Mouse (Mus musculus): ENCODE results near the gene Fastkd1. TPM values are rescaled to one million over a fixed set of nuclear protein-coding genes. Genes with fewer than 3 reads are reported as not detected.
"Not testable (repeated sequence)": the region's sequence is repeated elsewhere in the genome, so short reads cannot be mapped to it uniquely, and the experiment has no call there.

Gene Fastkd1
- polyA plus RNA-seq, 1 experiment from 2014 or later, result 18.4 TPM

DNA sequence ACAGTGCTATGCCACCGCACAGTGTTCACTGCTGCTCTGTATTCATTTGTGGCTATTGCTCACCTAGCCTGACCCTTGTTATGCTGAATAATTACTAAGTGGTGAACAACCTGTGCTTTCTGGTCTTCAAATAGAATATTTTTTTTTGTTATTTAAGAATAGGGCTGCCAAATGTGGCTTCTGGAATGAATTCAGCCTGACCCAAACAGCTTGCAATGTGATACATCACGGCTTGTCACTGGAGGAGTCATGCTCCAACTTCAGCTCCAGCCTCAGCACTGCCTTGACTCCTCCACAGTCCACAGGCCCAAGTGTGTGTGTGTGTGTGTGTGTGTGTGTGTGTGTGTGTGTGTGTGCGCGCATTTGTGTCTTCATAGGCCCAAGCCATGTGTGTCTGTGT, 54.0 kb downstream of the Fastkd1 start:
- H3K4me1 ChIP-seq (ENCODE audit: control insufficient read depth, insufficient read depth, low read length), result no peaks in the 10 kb centered on the region
- no peaks in the 10 kb centered on the region for H3K9me3 ChIP-seq (ENCODE audit: control insufficient read depth, low read length)
- no peak overlapping the region for H3K4me2 ChIP-seq (replicated peaks; ENCODE audit: low read depth, low read length)
- no peaks in the 10 kb centered on the region for H3K27me3 ChIP-seq (ENCODE audit: control insufficient read depth, insufficient read depth, low read length)
- H3K36me3 ChIP-seq (ENCODE audit: control insufficient read depth, insufficient read depth, low read length), result peaks cover 8% of the 10 kb centered on the region; the same call in 1 of the 2 replicates
- H3K27ac ChIP-seq (ENCODE audit: low read depth, low read length), result no peak overlapping the region
- 84% methylated on average over 4 of the region's 4 CpGs for WGBS
- ATAC-seq (ENCODE audit: low FRiP score, low TSS enrichment), result no peak
- H3K4me3 ChIP-seq (ENCODE audit: low read length), result no peak overlapping the region
- no peak overlapping the region for H3K9ac ChIP-seq (ENCODE audit: low read depth, low read length)

GRCm38 (mm10) chr2:69649716-69650115, 63.6 kb downstream of the Fastkd1 start:
- H3K9me3 ChIP-seq (ENCODE audit: control insufficient read depth, low read length), result no peaks in the 10 kb centered on the region
- no peak overlapping the region for H3K4me2 ChIP-seq (replicated peaks; ENCODE audit: low read depth, low read length)
- no peak overlapping the region for H3K4me3 ChIP-seq (ENCODE audit: low read length)
- no peak overlapping the region for H3K27ac ChIP-seq (ENCODE audit: low read depth, low read length)
- no peak overlapping the region for H3K9ac ChIP-seq (ENCODE audit: low read depth, low read length)
- no peaks in the 10 kb centered on the region for H3K4me1 ChIP-seq (ENCODE audit: control insufficient read depth, insufficient read depth, low read length)
- 88% methylated on average over 5 of the region's 5 CpGs for WGBS
- no peak for ATAC-seq (ENCODE audit: low FRiP score, low TSS enrichment)
- no peaks in the 10 kb centered on the region for H3K27me3 ChIP-seq (ENCODE audit: control insufficient read depth, insufficient read depth, low read length)
- peaks cover 4% of the 10 kb centered on the region; the same call in 1 of the 2 replicates for H3K36me3 ChIP-seq (ENCODE audit: control insufficient read depth, insufficient read depth, low read length)

GRCm38 (mm10) chr2:69646726-69647490, 66.4 kb downstream of the Fastkd1 start, which contains the start of gene Bbs5:
Gene Bbs5 (plus strand): TSS chr2:69647171.
- Histone ChIP-seq H3K27me3 (ENCODE audit: control insufficient read depth, insufficient read depth, low read length) (no peaks in the 10 kb centered on the region), H3K9ac (ENCODE audit: low read depth, low read length) (peak within 1 kb of the TSS; percentile 68), H3K36me3 (ENCODE audit: control insufficient read depth, insufficient read depth, low read length) (no peaks in the 10 kb centered on the region), H3K4me3 (ENCODE audit: low read length) (peak within 1 kb of the TSS; percentile 71), H3K27ac (ENCODE audit: low read depth, low read length) (no peak within 1 kb of the TSS), H3K4me2 (replicated peaks; ENCODE audit: low read depth, low read length) (peak within 1 kb of the TSS; percentile 76), H3K9me3 (ENCODE audit: control insufficient read depth, low read length) (no peaks in the 10 kb centered on the region), H3K4me1 (ENCODE audit: control insufficient read depth, insufficient read depth, low read length) (no peaks in the 10 kb centered on the region)
- 4% methylated on average over 43 of the region's 43 CpGs for WGBS
- peak; percentile 93 for ATAC-seq (ENCODE audit: low FRiP score, low TSS enrichment)

DNA sequence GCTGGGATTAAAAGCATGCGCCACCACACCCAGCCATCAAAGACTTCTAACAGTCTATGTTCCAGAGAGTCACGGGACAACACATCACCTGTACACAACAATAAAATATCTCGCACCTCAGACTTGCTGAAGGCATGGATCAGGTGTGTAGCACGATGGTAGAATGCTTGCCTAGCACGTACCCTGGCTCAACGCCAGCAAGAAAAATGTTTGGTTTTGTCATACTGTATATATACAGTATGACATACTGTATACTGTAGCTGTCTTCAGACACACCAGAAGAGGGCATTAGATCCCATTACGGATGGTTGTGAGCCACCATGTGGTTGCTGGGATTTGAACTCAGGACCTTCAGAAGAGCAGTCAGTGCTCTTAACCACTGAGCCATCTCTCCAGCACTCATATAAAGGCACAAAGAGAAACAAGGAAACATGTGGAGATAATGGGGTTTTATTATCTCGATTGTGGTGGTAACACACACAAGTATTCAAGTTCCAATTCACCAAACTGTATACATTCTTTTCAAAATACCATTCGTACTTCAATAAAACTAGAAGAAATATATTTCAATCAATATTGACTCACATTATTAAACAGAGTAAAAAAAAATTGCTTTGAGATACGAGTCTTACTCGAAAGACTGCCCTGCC, 68.2 kb downstream of the Fastkd1 start:
- no peaks in the 10 kb centered on the region for H3K27me3 ChIP-seq (ENCODE audit: control insufficient read depth, insufficient read depth, low read length)
- no peaks in the 10 kb centered on the region for H3K36me3 ChIP-seq (ENCODE audit: control insufficient read depth, insufficient read depth, low read length)
- no peak overlapping the region for H3K4me2 ChIP-seq (replicated peaks; ENCODE audit: low read depth, low read length)
- no peak overlapping the region for H3K4me3 ChIP-seq (ENCODE audit: low read length)
- H3K4me1 ChIP-seq (ENCODE audit: control insufficient read depth, insufficient read depth, low read length), result no peaks in the 10 kb centered on the region
- no peak for ATAC-seq (ENCODE audit: low FRiP score, low TSS enrichment)
- no peak overlapping the region for H3K9ac ChIP-seq (ENCODE audit: low read depth, low read length)
- no peaks in the 10 kb centered on the region for H3K9me3 ChIP-seq (ENCODE audit: control insufficient read depth, low read length)
- no peak overlapping the region for H3K27ac ChIP-seq (ENCODE audit: low read depth, low read length)
- 91% methylated on average over 11 of the region's 11 CpGs for WGBS

DNA sequence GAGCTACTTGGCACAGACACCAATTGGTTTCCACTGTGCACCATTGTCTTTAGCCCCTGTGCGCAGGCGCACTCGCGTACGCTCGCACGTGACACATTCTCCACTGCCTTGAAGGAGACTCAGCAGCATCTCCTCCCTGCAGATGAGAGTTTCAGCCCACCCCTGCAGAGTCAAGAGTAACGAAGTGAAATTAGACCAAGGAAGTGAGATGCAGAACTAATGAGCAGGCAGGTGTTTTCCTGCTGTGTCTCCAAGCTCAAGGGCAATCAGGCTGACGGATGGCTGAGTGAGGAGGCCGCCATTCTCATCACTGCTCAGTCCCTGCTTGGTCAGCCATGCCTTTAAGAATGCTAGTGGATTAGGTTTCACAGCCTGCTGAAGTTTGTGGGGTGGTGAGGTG, 73.2 kb downstream of the Fastkd1 start:
- Histone ChIP-seq H3K9ac (ENCODE audit: low read depth, low read length) (no peak overlapping the region), H3K4me2 (replicated peaks; ENCODE audit: low read depth, low read length) (peak overlapping the region; percentile 27), H3K27ac (ENCODE audit: low read depth, low read length) (peak overlapping the region; percentile 85; the same call in 1 of the 2 replicates), H3K36me3 (ENCODE audit: control insufficient read depth, insufficient read depth, low read length) (no peaks in the 10 kb centered on the region), H3K4me3 (ENCODE audit: low read length) (no peak overlapping the region), H3K27me3 (ENCODE audit: control insufficient read depth, insufficient read depth, low read length) (no peaks in the 10 kb centered on the region), H3K9me3 (ENCODE audit: control insufficient read depth, low read length) (no peaks in the 10 kb centered on the region), H3K4me1 (ENCODE audit: control insufficient read depth, insufficient read depth, low read length) (no peaks in the 10 kb centered on the region)
- WGBS, result 42% methylated on average over 10 of the region's 10 CpGs
- peak; percentile 96 for ATAC-seq (ENCODE audit: low FRiP score, low TSS enrichment)

- WGBS, result 80% methylated on average over 7 of the region's 7 CpGs
- ATAC-seq (ENCODE audit: low FRiP score, low TSS enrichment); H3K27ac ChIP-seq (ENCODE audit: low read depth, low read length): not testable (repeated sequence)
Measured at GRCm38 (mm10) chr2:69637989-69638388, 75.3 kb downstream of the Fastkd1 start.

More at GRCm38 (mm10) chr2:69637989-69638388, 75.3 kb downstream of the Fastkd1 start:
- H3K4me3 ChIP-seq (ENCODE audit: low read length); H3K36me3 ChIP-seq (ENCODE audit: control insufficient read depth, insufficient read depth, low read length); H3K9ac ChIP-seq (ENCODE audit: low read depth, low read length); H3K27me3 ChIP-seq (ENCODE audit: control insufficient read depth, insufficient read depth, low read length); H3K9me3 ChIP-seq (ENCODE audit: control insufficient read depth, low read length); H3K4me1 ChIP-seq (ENCODE audit: control insufficient read depth, insufficient read depth, low read length); H3K4me2 ChIP-seq (replicated peaks; ENCODE audit: low read depth, low read length): not testable (repeated sequence)

Other genes starting within 250 kb of the Fastkd1 start
- gene Lrp2, start 127.5 kb downstream of the Fastkd1 start, polyA plus RNA-seq (2014; fragmentation: Nextera tagmentation; extraction: Ambion mirVana), result 5.6 and 13.8 TPM in 2 replicates
- 19.7 and 24.1 TPM in 2 replicates for gene Bbs5, start 66.3 kb downstream of the Fastkd1 start, polyA plus RNA-seq (2014; fragmentation: Nextera tagmentation; extraction: Ambion mirVana)
- gene Klhl41, start 43.4 kb downstream of the Fastkd1 start, polyA plus RNA-seq (2014; fragmentation: Nextera tagmentation; extraction: Ambion mirVana), result 0.32 and 0.39 TPM in 2 replicates
- 151 and 156 TPM in 2 replicates for gene Ppig, start 9.0 kb upstream of the Fastkd1 start, polyA plus RNA-seq (2014; fragmentation: Nextera tagmentation; extraction: Ambion mirVana)
- 3.0 and 3.2 TPM in 2 replicates for gene Ccdc173, start 76.1 kb upstream of the Fastkd1 start, polyA plus RNA-seq (2014; fragmentation: Nextera tagmentation; extraction: Ambion mirVana)
- gene Phospho2, start 76.1 kb upstream of the Fastkd1 start, polyA plus RNA-seq (2014; fragmentation: Nextera tagmentation; extraction: Ambion mirVana), result 21.7 and 25.1 TPM in 2 replicates
- 26.2 and 32.8 TPM in 2 replicates for gene Klhl23, start 108.4 kb upstream of the Fastkd1 start, polyA plus RNA-seq (2014; fragmentation: Nextera tagmentation; extraction: Ambion mirVana)
- 387 and 489 TPM in 2 replicates for gene Ssb, start 148.0 kb upstream of the Fastkd1 start, polyA plus RNA-seq (2014; fragmentation: Nextera tagmentation; extraction: Ambion mirVana)
- gene Mettl5, start 172.1 kb upstream of the Fastkd1 start, polyA plus RNA-seq (2014; fragmentation: Nextera tagmentation; extraction: Ambion mirVana), result 47.8 and 50.1 TPM in 2 replicates
- 18.6 and 20.7 TPM in 2 replicates for gene Ubr3, start 183.7 kb upstream of the Fastkd1 start, polyA plus RNA-seq (2014; fragmentation: Nextera tagmentation; extraction: Ambion mirVana)

Measured in kidney, embryonic 14.5 days (tissue).